Mouse (Mus musculus) hindlimb bud, embryonic 11.5 days (tissue): Measurements from ENCODE around the gene Prg3.

Source experiments
- DNase-seq: peaks from one replicate; pipeline ENCODE4 v3.0.0-alpha.2; 2012; ENCODE audit warnings: low read depth, low spot score; ENCODE audit errors: extremely low spot score

The Prg3 gene

DNA sequence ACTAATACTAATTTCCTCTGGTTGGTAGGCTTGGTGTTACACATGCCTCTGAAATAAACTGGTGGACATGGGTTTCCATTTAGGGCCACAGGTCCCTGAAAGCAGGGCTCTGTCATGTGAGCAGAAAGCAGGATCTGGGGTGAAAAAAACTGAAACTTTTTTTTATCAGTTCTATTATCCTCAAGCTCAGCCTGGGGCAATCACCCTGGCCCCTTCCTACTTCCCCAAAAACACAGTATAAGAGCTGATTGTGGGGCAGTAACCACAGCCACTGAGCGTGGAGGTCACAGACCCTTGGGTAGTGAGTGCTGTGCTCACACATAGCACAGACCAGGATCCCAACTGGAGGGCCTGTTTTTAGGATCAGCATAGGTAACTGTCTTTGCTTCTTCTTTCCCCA, at the start of gene Prg3:
Gene Prg3, plus strand, starts transcription at position 286 of the 400 bp plus-strand sequence.
- no peak for DNase-seq

DNA sequence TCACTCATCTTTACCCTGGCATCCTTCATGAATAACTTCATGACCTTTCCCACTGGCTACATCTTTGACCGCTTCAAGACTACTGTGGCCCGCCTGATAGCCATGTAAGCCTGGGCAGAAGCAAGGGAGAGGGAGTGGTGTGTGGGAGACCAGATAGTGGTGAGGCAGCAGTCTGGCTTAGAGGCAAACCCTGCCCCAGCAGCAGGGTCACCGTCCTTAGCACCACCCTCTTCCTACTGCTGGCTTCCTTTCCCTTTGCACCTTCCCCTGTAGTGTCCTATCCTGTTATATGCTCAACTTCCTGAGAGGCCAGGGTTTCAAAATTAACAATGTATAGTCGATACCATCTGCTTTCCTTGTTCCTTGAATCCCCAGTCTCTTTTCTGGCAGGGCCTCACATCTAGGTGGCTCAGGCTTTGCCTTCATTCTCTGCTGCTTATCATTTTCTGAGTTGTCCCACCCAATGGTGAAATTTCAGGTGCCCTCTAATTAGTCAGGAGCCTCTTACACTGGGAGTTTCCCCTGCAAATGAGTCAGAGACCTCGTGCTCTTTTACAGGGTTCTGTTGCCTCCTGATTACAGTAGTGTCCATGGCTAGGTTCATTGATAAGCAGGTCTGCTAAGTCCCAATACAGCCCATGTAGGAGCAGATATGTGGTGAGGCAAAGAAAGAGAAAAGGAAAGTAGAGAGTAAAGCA, 49.6 kb upstream of the Prg3 start:
- no peak for DNase-seq

DNA sequence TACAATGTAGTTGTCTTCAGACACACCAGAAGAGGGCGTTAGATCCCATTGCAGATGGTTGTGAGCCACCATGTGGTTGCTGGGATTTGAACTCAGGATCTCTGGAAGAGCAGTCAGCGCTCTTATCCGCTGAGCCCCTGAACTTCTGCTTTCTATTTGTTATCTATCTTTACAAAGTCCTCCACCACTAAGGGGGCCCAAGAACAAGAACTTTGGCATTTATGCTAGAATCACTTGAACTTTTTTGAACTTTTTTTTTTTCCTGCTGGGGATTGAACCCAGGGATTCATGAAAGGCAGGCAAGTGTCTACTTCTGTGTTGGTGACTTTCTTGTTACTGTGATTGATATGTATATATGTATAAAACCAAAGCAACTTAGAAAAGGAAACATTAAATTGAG, 48.7 kb upstream of the Prg3 start:
- DNase-seq, result no peak

DNA sequence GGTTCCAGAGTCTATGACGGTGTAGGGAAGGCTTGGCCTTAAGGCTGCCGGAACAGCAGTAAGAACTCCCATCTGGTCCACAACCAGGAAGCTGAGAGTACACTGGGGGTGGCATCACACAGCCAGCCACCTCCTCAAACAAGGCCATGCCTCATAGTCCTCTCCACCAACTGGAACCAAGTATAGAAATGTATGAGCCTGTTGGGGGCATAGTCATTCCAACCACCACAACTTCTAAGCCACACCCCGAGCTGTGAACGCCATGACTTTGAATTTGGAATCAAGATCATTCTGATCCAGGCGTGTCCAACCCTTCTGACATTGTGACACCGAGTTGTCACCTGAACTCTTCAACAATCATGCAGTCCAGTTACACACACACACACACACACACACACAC, 48.3 kb upstream of the Prg3 start:
- DNase-seq, result no peak

DNA sequence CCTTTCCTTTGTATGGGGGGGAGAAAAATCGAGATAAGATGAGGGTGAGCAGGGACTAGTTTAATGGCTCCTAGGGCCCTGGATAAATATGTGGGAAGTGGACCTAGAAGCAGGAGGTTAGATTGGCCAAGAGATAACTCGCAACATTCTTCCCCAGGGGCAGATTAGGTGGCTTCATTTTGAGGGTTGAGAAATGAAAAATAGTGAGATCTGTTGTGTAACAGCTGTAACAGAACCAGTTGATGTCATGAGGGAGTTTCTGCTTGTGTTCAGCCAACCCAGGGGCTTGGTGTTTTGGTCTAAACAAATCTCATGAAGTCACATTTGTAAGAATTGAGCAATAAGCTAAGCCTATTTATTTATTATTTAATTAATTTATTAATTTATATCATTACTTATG, 46.7 kb upstream of the Prg3 start:
- no peak for DNase-seq

DNA sequence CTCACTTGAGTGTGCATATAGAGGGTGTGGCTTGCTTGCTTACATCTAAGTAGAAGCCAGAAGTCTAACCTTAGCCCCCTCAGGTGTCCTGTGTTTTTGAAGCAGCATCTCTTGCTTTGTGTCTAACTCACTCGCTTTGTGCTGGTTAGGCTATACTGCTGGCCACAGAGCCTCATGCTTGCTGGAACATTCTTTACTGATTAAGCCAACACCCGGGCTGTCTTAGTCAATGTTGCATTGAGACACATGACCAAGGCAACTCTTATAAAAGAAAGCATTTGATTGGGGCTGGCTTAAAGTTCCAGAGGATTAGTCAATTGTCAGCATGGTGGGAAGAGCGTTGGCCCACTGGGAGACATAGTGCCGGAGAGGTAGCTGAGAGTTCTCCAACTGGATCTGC, 46.2 kb upstream of the Prg3 start:
- no peak for DNase-seq

DNA sequence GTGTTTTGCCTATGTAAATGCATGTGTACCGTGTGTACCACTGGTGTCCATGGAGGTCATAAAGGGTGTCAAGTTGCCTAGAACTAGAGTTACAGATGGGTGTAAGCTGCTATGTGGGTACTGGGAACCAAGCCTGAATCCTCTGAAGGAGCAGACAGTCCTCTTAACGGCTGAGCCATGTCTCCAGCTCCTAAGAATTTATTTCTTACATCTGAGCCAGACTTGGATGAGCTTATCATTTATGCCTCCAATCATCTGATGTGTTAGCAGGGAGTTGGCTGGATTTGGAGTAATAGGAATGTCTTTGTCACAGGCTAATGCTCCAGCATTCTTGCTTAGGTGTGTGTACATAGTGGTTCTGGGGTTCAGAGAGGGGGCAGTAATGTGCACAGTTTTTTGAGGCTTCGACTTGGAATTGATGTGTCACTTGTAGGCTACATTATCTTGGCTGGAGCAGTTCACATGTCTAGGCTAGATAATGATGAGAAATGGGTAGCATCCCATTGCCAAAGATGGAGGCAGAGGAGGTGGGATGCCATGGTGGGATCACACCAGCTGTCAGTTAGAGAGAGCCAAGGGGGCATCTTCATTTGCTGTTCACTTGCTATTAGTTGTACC, 40.8 kb upstream of the Prg3 start:
- no peak for DNase-seq

DNA sequence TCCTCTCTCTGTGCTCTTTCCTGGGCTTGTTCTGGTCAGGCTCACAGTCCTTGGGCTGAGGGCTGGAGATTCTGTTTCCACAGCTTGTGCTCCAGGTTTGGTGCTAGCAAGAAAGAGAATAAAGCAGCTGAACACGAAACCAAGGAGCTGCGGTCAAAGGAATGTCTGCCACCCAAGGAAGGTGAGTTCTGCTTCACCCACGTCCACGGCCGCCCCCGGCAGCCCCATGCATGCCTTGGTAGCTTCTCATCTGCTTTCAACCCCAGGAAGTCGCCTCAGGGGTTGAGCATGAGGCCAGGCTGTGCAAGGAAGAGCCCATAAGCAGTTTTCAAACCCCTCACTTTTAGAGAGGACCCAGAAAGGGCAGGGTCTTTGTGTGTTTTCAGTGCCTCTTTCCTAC, 39.8 kb upstream of the Prg3 start:
- DNase-seq, result no peak

DNA sequence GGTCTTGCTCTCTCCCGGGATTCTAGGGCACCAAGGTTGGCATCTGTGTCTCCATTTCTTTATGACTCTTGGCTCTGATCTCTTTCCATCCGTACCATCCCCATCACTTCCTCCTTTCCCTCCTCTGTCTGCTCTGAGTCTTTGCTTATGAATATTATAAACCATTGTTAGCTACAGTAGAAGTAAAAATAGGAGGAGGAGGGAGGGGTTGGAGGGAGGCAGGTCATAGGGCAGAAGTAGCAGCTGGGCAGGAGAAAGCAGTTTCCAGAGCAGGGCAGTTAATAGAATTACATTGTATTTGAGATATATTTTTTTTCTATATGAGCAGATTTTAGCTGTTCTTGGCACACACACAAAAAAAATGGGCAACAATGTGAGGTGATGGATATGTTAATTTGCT, 39.3 kb upstream of the Prg3 start:
- no peak for DNase-seq

DNA sequence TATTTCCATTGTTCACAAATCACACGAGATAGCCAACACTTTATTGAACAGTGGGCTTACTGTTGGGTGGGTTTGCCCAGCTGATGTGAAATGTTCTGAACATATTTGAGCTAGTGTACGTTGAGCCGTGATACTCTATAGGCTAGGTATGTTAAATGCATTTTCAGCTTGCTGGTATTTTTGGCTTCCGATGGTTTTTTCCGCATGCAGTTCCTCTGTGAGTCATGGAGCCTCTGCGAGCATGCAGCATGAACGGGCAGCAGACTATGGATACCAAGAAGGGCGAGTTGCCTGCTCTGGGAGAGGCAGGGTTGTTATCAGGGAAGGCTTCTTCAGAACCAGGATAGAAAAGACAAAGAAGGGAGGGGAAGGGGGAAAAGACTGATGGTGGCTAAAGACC, 37.0 kb upstream of the Prg3 start:
- no peak for DNase-seq

DNA sequence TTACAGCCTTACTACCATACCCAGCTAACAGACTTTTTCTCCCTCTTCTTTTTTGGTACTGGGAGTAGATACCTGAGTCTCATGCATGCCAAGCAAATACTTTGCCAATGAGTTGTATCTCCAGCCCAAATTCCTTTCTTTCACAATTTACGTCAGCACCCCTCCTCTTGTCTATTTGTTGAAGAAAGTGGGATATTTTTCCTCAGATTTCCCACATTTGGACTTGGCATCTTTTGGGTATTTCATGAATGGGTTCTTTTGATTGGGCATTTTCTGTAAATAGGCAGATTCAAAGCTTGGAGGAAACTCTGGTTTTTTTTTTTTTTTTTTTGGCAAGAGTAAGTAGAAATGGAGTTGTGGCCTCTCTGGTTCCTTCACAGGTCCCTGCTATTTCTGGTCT, 35.8 kb upstream of the Prg3 start:
- no peak for DNase-seq

DNA sequence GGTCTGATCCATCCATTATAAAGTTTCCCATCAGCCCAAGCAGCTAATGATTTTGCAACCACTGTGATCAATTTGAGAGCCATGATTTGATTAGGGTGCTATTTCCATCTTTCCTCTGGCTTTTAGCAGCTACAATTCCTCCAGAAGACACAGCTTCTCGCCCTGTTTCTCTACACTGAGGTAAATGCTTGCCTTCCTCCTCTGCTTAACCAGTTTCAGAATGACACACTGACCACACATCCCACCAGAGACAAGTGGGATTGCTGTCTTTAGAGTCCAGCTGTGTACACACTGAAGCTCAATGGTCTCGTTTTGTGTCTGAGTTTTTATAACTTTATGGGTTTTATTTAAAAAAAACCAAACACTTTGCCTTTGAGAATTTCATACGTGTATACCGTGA, 35.3 kb upstream of the Prg3 start:
- DNase-seq, result no peak

DNA sequence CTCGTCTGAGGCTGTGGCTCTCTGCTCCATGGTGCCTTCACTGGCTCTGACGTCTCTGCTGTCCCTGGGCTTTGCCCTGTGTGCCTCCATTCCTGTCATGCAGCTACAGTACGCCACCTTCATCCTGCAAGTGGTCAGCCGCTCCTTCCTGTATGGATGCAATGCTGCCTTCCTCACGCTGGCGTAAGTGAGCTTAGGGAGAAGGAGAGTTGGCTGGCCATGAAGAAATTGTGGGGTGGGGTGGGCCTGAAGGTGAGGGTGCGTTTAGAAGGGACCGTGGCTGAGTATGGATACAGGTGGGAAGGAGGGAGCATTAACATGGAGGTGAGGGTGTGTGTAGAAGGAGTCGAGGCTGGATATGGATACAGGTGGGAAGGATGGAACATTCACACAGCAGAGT, 32.6 kb upstream of the Prg3 start:
- no peak for DNase-seq

DNA sequence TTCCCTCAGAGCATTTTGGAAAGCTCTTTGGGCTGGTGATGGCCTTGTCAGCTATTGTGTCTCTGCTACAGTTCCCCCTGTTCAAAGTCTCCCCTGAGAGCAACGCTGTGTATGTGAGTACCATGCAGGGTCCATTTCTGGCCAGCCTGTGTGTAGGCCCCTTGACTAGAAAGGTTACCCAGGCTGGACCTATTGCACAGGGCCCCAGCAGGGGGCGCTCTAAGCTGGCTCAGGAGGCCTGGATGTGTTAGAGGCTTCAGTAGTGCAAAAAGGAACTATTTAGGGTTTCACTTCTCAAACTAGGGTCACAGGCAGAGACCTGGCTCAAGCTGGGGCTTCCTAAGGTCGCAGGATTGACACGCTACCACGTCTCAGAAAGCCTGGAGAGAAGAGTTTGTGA, 31.7 kb upstream of the Prg3 start:
- DNase-seq, result no peak

DNA sequence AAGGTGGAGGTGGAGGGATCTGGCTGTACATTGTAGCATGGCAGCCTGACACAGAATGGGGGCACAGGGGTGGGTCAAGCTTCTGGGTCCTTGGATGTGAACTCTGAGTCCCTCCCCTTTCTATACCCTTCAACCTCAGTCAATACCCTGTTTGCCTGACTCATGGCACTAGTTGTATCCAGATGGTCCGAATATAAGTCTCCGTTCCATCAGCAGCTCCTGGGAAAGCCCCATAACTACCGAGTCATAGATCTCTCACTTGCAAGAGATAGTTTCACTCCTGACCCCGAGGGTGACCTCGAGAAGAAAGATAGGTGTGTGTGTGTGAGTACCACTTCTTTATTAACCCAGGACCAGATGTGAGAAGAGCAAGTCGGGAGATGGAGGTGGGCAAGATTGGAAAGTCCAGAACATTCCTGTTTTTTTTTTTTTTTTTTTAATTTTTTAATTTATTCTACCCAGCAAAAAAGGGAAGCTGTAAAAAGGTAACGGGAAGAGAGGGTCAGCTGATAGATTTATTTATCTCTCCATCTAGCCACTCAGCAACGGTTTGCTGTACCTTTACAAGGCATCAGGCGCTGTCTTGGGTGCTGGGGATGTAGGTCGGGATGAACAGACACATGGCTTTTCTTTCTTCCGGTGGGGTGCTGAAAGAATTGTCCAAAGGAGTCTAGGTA, 29.3 kb upstream of the Prg3 start:
- DNase-seq, result no peak

DNA sequence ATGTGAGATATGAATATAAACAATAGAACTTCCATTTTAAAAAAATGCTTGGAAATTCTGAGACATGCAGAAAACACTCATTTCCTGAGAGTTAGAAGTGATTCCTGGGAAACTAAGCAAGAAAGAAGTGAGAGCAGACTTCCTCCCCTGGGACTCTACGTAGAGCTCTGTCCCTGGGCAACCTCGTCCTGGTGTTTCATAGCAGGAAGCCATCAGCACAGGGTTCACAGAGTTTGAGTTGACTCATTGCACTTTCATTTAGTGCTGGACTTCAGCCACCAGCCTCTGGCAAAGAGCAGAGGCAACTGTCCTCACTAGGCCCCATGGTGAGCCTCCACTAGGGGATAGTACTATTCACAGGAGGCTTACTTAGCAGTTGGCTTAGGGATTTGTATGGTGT, 26.7 kb upstream of the Prg3 start:
- no peak for DNase-seq

DNA sequence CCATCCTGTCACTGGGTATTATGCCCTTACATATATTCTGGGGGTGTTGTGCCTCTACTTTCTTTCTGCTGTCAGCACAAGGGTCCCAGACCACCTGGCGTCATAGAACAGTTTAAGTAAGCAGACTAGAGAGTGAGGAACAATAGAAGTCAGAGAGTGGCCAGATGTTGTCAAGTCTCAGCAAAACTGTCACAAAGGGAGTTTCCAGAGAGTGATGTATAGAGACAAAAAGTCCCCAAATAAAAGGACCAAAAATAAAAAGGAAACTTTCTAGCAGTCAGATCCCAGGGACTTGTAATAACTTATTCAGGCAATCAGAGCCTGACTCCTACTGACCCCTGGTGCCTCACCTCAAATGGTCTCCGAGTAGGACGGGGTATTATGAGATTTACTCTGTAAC, 26.1 kb upstream of the Prg3 start:
- DNase-seq, result no peak

DNA sequence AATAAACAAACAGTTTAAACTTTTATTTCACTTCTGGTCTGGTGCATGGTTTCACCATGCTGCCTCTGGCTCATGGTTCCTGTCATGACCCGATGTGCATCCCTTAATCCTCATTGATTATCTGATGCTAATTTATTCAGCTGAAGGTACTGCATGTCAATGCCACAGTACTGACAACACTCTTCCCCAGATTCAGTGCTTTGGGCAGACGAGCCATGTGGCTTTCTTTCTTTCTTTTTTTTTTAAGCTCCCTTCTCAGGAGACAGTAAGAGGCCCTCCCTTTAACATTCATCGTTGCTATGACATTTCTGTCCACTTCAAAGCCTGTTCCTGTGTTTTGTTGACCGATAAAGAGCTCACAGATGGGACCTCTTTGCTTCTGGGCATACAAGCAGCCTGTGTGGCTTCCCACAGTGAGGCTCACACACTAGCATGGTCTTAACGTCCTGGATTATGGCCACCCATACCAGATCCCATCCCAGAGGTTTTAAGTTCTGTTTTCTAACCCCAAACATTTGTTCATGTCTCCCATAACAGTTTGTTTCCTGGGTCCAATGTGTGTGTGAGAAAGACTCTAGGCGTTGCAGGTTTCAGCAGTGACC, 25.0 kb upstream of the Prg3 start:
- no peak for DNase-seq

DNA sequence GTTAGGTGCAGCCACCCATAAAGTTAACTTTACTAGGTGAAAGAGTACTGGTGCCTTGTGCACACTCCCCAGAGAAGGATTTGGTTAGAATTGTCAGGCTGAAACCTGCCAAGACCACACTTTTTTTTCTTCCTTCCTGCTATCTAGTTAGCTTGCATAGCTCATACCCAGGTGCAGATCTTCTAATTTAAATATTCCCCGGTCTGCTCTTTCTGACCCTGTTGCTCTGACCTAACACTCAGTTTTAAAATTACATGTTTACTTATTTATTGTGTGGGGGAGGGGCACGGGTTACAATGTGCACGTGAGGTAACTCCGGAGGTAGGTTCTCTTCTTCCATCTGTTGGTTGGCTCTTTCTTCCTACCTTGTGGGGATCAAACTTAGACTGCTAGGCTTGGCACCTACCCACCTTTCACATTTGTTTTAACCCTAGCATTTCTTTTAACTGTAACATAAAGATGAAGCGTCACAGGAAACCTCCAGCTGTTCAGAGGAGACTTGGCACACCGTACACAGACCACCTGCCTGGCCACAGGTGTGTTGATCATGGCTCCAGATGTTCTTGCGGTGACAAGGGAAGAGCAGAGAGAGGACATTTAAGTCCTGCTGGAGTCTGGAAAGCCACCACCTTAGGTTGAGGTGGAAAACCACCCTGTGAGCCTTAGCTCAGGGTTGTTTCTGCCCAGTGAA, 23.8 kb upstream of the Prg3 start:
- no peak for DNase-seq

DNA sequence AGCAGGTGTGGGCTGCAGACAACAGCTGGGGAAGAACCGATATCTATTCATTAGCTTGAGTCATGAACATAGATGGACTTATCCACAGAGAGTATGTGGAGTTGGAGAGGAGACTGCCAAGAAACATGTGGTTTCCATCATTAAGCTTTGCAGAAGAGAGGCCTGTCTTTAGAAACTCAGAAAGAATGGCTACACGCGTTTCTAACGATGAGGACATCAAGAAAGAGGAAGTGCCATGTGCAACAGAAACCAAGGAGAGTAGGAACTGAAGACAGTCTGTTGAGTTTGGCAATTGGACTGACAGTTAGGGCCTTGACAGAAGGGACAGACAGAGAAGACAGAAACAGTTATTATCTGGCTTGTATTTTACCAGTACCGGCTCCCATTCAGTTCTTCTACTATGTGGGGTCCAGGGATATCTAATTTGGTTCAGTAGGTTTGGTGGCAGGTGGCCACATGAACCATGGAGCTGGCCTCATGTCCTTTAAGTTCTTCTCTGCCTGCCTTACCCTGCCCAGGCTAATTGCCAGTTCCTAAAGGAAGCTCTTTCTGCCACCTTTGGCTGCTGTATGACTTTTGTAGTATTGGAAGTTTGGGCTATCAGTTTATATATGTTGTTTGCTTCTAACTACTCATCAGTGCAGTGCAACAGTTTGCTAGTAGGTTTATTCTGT, 20.6 kb upstream of the Prg3 start:
- no peak for DNase-seq

DNA sequence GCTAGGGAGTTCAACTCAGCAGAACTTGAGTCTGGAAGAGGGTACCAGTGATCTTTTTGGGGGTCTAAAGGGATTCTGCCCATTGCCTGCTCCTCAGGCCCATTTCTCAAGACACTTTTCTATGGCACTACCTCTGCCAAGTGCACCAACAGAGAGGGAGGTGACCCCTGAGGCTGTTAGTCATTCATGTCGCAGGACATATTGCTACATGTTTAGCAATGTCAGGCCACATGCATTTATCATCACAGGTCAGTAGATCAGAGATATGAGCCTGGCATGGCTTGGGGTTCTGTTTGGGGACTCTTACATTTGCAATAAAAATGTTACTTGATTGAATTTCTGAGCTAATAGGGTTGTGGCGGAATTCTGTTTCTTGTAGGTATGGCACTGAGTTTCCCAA, 12.4 kb upstream of the Prg3 start:
- no peak for DNase-seq
